Mouse (Mus musculus): Measurements from ENCODE around the gene Osbpl2. TPM values are rescaled to one million over a fixed set of nuclear protein-coding genes. Genes with fewer than 3 reads are reported as not detected.

The Osbpl2 gene
- polyA plus RNA-seq, 1 experiment = 48.2 TPM

DNA sequence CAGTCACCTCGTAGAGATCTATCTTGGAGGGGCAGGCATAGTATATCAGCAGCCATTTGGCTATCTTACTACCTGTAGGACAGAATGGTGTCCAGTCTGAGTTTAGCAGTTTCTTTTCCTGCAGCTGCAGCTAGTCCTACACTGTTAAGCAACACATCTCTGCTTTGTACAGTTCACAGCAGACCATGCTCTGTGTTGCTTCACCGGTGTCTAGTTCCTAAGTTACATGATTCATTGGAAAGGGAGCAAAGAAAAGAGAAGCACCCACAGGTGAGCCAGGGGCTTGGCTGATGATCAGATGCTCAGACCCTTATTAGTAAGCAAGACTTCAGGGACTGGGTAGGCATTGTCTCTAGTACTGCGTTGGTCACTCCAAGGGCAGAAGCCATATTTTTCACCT lies 14.8 kb downstream of the Osbpl2 start:
- Histone ChIP-seq H3K4me3 (ENCODE audit: insufficient read depth, low read length) (no peak overlapping the region), H3K27ac (ENCODE audit: insufficient read depth, low read length) (no peak overlapping the region), H3K4me1 (ENCODE audit: control insufficient read depth, insufficient read depth, low read length) (peaks cover 2% of the 10 kb centered on the region; the same call in 1 of the 2 replicates)
- TF ChIP-seq CTCF (IDR thresholded peaks at IDR 0.05; ENCODE audit: extremely low read depth, insufficient read depth, low read length) (no peak), POLR2A (IDR thresholded peaks at IDR 0.05; ENCODE audit: extremely low read depth, insufficient read depth, low read length) (no peak)

DNA sequence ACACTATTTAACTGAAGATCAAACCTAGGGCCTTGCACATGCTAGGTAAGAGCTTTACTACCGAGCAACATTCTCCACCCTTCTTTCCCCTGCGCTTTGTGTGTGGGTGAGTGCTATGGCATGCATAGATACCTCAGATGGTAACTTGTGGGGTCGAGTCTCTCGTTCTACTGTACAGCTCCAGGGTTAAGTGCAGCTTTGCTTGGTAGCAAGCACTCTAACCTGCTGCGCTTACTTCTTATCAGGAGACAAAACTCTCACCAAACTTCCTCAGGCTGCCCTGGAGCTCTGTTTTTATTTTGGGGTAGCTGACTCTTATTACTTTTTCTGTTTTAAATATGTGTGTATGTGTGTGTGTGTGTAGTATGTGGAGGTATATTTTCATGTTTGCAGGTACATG lies 16.3 kb downstream of the Osbpl2 start:
- Histone ChIP-seq H3K4me1 (ENCODE audit: control insufficient read depth, insufficient read depth, low read length) (peaks cover 2% of the 10 kb centered on the region; the same call in 1 of the 2 replicates), H3K4me3 (ENCODE audit: insufficient read depth, low read length) (no peak overlapping the region), H3K27ac (ENCODE audit: insufficient read depth, low read length) (no peak overlapping the region)
- TF ChIP-seq CTCF (IDR thresholded peaks at IDR 0.05; ENCODE audit: extremely low read depth, insufficient read depth, low read length) (no peak), POLR2A (IDR thresholded peaks at IDR 0.05; ENCODE audit: extremely low read depth, insufficient read depth, low read length) (no peak)

DNA sequence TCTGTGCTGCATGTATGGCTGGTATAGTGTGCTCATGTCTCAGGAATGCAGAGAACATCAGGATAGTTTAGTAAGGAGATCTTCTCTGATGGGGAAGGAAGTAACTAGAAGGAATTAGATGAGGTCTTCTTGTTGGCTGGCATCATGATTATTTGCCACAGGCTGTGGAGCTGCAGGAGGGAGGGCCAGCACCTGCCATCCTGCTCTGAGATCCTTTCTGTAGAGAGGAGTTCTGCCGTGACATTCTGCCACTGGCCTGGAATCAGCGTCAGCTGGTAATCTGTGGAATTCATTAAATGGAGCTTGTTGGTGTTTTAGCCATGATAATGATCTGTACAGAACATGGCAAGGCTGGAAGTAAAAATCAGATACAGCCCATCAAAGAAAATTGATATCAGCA lies 27.0 kb downstream of the Osbpl2 start:
- Histone ChIP-seq H3K4me3 (ENCODE audit: insufficient read depth, low read length) (no peak overlapping the region), H3K27ac (ENCODE audit: insufficient read depth, low read length) (no peak overlapping the region), H3K4me1 (ENCODE audit: control insufficient read depth, insufficient read depth, low read length) (no peaks in the 10 kb centered on the region; the same call in 1 of the 2 replicates)
- no peak for TF ChIP-seq CTCF (IDR thresholded peaks at IDR 0.05; ENCODE audit: extremely low read depth, insufficient read depth, low read length)
- TF ChIP-seq POLR2A (IDR thresholded peaks at IDR 0.05; ENCODE audit: extremely low read depth, insufficient read depth, low read length) = no peak

DNA sequence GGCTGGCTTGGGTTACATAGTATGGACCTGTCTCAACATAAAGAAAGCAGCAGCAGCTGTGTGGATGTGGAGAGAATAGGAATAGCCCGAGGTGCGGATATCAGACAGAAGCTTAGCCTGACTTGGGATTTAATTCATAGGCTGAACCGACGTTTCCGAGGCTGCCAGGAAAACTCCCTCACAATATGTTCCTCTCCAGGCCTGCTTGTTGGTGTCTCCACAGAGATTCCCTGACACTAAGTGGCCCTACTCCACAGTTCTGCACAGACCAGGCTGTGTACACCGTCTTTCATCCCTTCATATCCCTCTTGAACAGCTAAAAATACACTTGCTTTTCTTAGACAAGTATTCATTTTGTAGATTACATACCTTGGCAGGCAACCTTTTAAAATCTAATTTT lies 28.3 kb downstream of the Osbpl2 start:
- no peak for TF ChIP-seq CTCF (IDR thresholded peaks at IDR 0.05; ENCODE audit: extremely low read depth, insufficient read depth, low read length)
- TF ChIP-seq POLR2A (IDR thresholded peaks at IDR 0.05; ENCODE audit: extremely low read depth, insufficient read depth, low read length) = no peak
- Histone ChIP-seq H3K4me1 (ENCODE audit: control insufficient read depth, insufficient read depth, low read length) (no peaks in the 10 kb centered on the region), H3K27ac (ENCODE audit: insufficient read depth, low read length) (no peak overlapping the region), H3K4me3 (ENCODE audit: insufficient read depth, low read length) (no peak overlapping the region)

DNA sequence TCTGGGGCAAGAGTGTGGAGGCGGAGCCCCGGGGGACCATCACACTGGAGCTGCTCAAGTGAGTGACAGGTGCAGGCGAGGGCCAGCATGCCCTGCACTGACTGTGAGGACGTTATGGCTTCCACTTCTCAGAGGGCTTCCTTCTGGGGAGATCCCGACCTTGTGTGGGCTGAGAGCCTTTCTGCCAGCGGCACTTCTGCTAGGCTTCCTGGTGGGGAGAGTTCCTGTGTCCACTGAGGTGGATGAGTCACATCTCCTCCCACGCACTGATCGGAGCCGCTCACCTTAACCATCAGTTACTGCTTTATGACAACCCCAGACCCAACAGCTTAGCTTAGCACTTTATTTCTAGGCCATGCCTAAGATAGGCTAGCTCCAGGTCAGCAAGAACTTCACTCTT lies 29.4 kb downstream of the Osbpl2 start:
- Histone ChIP-seq H3K4me1 (ENCODE audit: control insufficient read depth, insufficient read depth, low read length) (no peaks in the 10 kb centered on the region), H3K4me3 (ENCODE audit: insufficient read depth, low read length) (no peak overlapping the region), H3K27ac (ENCODE audit: insufficient read depth, low read length) (no peak overlapping the region)
- TF ChIP-seq CTCF (IDR thresholded peaks at IDR 0.05; ENCODE audit: extremely low read depth, insufficient read depth, low read length) (no peak), POLR2A (IDR thresholded peaks at IDR 0.05; ENCODE audit: extremely low read depth, insufficient read depth, low read length) (no peak)

DNA sequence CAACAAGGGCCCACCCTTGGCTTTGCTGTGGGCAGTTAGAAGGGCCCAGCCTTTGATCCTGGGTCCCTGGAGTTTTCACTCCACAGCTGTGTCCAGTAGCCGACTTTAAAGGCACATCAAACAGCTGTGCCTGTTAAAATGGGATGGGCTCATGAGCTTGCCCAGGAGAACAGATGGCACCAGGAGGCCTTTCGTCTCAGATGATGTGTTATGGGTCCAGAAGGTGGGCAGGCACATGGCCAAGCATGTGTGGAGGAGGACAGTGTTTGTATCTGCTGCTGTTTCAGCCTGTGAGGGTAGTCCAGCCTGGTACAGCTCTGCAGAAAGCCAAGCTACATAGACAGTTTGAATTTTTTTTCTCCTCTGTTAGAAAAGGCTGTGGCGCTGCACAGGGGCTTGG lies 35.7 kb downstream of the Osbpl2 start:
- TF ChIP-seq CTCF (IDR thresholded peaks at IDR 0.05; ENCODE audit: extremely low read depth, insufficient read depth, low read length) (no peak), POLR2A (IDR thresholded peaks at IDR 0.05; ENCODE audit: extremely low read depth, insufficient read depth, low read length) (no peak)
- no peak overlapping the region for H3K4me3 ChIP-seq (ENCODE audit: insufficient read depth, low read length)
- H3K27ac ChIP-seq (ENCODE audit: insufficient read depth, low read length) = no peak overlapping the region
- no peaks in the 10 kb centered on the region for H3K4me1 ChIP-seq (ENCODE audit: control insufficient read depth, insufficient read depth, low read length)

DNA sequence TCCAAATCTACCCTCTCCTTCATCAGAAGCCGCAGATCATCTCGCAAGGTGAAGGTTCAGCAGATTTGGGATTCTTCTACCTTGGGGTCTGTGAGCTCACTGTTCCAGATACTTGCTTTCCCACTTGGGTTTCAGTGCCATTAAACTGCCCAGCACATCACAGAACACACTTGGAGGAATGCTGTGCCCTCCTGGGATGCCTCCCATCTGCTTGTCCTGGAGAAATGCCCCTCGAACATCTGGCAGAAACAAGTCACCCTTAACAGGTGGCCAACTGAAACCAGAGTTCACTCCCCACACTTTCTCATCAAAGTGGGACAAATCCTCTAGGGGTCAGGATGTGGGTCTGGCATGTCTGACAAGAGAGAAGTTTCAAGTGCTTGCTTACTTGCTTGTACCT lies 39.5 kb downstream of the Osbpl2 start:
- TF ChIP-seq CTCF (IDR thresholded peaks at IDR 0.05; ENCODE audit: extremely low read depth, insufficient read depth, low read length) (no peak), POLR2A (IDR thresholded peaks at IDR 0.05; ENCODE audit: extremely low read depth, insufficient read depth, low read length) (no peak)
- no peaks in the 10 kb centered on the region for H3K4me1 ChIP-seq (ENCODE audit: control insufficient read depth, insufficient read depth, low read length)
- H3K4me3 ChIP-seq (ENCODE audit: insufficient read depth, low read length) = no peak overlapping the region
- H3K27ac ChIP-seq (ENCODE audit: insufficient read depth, low read length) = no peak overlapping the region

DNA sequence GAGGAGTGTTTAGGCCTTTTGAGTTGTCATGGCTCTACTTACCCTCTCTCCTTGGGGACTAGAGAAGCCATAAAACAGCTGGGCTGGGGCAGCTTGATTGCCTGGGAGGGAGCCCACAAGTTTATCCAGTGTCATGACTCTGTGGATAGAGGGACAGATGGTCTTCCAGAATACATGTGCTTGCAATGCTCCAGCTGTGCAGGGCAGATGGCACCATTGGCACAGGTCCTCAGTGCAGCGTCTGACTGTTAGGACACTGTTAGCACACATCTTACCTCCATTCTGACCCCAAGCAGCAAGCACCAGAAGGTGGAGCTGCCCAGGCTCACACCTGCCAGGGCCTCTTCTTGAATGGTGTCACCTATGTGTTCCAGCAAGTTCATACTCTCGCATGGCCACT lies 46.7 kb downstream of the Osbpl2 start:
- Histone ChIP-seq H3K27ac (ENCODE audit: insufficient read depth, low read length) (no peak overlapping the region), H3K4me3 (ENCODE audit: insufficient read depth, low read length) (no peak overlapping the region)
- no peak for TF ChIP-seq POLR2A (IDR thresholded peaks at IDR 0.05; ENCODE audit: extremely low read depth, insufficient read depth, low read length)

DNA sequence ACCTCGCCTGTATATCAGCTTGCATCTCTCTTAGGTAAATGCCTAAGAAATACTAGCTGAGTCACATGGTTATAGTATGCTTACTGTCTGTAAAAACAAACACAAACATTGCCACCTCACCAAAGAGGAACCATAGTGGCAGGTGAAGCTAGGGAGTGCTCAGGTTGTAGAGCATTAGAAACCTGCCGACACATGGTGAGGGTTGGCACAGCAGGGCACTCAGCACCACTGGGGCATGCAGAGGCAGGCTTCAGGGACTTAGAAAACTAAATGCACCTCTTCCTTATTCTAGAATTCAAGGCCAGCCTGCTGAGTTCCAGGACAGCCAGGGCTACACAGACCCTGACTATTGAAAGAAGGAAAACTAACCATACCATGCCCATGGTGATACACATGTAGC lies 47.8 kb downstream of the Osbpl2 start:
- Histone ChIP-seq H3K27ac (ENCODE audit: insufficient read depth, low read length) (no peak overlapping the region), H3K4me3 (ENCODE audit: insufficient read depth, low read length) (no peak overlapping the region), H3K4me1 (ENCODE audit: control insufficient read depth, insufficient read depth, low read length) (peaks cover 4% of the 10 kb centered on the region; the same call in 1 of the 2 replicates)
- TF ChIP-seq POLR2A (IDR thresholded peaks at IDR 0.05; ENCODE audit: extremely low read depth, insufficient read depth, low read length) (no peak), CTCF (IDR thresholded peaks at IDR 0.05; ENCODE audit: extremely low read depth, insufficient read depth, low read length) (no peak)

More for the DNA sequence above, 46.7 kb downstream of the Osbpl2 start:
- H3K4me1 ChIP-seq (ENCODE audit: control insufficient read depth, insufficient read depth, low read length) = peaks cover 2% of the 10 kb centered on the region; the same call in 1 of the 2 replicates

DNA sequence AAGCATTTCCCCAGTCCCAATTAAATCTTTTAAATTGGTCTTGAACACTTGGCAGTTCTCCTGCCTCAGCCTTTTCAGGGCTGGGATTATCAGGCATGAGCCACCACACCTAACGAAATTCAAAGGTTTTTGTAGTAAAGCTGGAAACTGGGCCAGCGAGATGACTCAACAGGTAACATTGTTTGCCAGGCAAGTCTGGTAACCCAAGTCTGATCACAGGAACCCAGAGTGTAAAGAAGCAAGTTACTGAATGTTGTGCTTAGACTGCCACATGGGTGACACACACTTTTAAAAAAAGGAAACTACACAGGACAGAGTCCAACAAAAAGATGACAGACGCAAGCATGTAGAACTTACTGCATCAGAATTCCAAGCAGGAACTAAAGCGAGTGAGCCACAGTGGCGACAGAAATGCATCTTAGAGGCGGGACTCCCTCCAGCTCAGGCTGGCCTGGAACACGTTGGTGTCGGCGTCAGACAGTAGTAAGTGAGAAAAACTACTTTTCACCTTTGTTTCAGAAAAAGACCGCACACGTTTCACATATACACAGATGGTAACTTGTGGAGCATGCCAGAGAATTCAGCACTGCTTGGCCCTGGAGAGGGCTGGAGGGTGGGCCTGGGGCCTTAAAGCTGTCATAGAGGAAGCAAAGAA lies 51.2 kb downstream of the Osbpl2 start:
- H3K27ac ChIP-seq (ENCODE audit: insufficient read depth, low read length) = no peak overlapping the region
- no peak overlapping the region for H3K4me3 ChIP-seq (ENCODE audit: insufficient read depth, low read length)
- H3K4me1 ChIP-seq (ENCODE audit: control insufficient read depth, insufficient read depth, low read length) = peaks cover 12% of the 10 kb centered on the region
- TF ChIP-seq POLR2A (IDR thresholded peaks at IDR 0.05; ENCODE audit: extremely low read depth, insufficient read depth, low read length) (no peak), CTCF (IDR thresholded peaks at IDR 0.05; ENCODE audit: extremely low read depth, insufficient read depth, low read length) (no peak)

Measured in cortical plate, adult 2 months (tissue).